Mouse (Mus musculus): ENCODE data around the gene Mkln1. TPM values are rescaled to one million over a fixed set of nuclear protein-coding genes. Genes with fewer than 3 reads are reported as not detected.
"Not testable (repeated sequence)": the region's sequence is repeated elsewhere in the genome, so short reads cannot be mapped to it uniquely, and the experiment has no call there.

Mkln1 gene
- polyA plus RNA-seq, 1 experiment from 2014 or later = 136 TPM

GRCm38 (mm10) chr6:31549361-31550051 lies 151.0 kb downstream of the Mkln1 start:
- Histone ChIP-seq H3K27ac (no peak overlapping the region), H3K9ac (no peak overlapping the region), H3K4me3 (replicated peaks; ENCODE audit: low read length) (no peak overlapping the region), H3K27me3 (ENCODE audit: control insufficient read depth, insufficient read depth, low read length) (no peaks in the 10 kb centered on the region), H3K9me3 (ENCODE audit: control insufficient read depth, low read length) (no peaks in the 10 kb centered on the region), H3K4me2 (replicated peaks) (no peak overlapping the region), H3K4me1 (replicated peaks; ENCODE audit: control insufficient read depth, insufficient read depth, low read length) (peaks cover 18% of the 10 kb centered on the region), H3K36me3 (replicated peaks; ENCODE audit: control insufficient read depth, insufficient read depth) (no peaks in the 10 kb centered on the region)
- no peak for DNase-seq (ENCODE audit: low spot score)
- 50% methylated on average over 5 of the region's 5 CpGs for WGBS
- ATAC-seq (ENCODE audit: low FRiP score) = peak; percentile 46

- H3K4me3 ChIP-seq (replicated peaks; ENCODE audit: low read length) = no peak overlapping the region
Measured at GRCm38 (mm10) chr6:31550876-31551532, 152.5 kb downstream of the Mkln1 start.

GRCm38 (mm10) chr6:31556460-31557100 lies 158.0 kb downstream of the Mkln1 start:
- ATAC-seq (ENCODE audit: low FRiP score) = no peak
- Histone ChIP-seq H3K9ac (no peak overlapping the region), H3K4me3 (replicated peaks; ENCODE audit: low read length) (no peak overlapping the region), H3K9me3 (ENCODE audit: control insufficient read depth, low read length) (no peaks in the 10 kb centered on the region), H3K27me3 (ENCODE audit: control insufficient read depth, insufficient read depth, low read length) (no peaks in the 10 kb centered on the region), H3K36me3 (replicated peaks; ENCODE audit: control insufficient read depth, insufficient read depth) (no peaks in the 10 kb centered on the region), H3K27ac (no peak overlapping the region), H3K4me2 (replicated peaks) (no peak overlapping the region), H3K4me1 (replicated peaks; ENCODE audit: control insufficient read depth, insufficient read depth, low read length) (peaks cover 19% of the 10 kb centered on the region)
- 92% methylated on average over 7 of the region's 7 CpGs for WGBS
- DNase-seq (ENCODE audit: low spot score) = no peak

More at GRCm38 (mm10) chr6:31550876-31551532, 152.5 kb downstream of the Mkln1 start:
- Histone ChIP-seq H3K36me3 (replicated peaks; ENCODE audit: control insufficient read depth, insufficient read depth) (no peaks in the 10 kb centered on the region), H3K27ac (no peak overlapping the region), H3K27me3 (ENCODE audit: control insufficient read depth, insufficient read depth, low read length) (no peaks in the 10 kb centered on the region), H3K9me3 (ENCODE audit: control insufficient read depth, low read length) (no peaks in the 10 kb centered on the region), H3K9ac (no peak overlapping the region), H3K4me2 (replicated peaks) (no peak overlapping the region), H3K4me1 (replicated peaks; ENCODE audit: control insufficient read depth, insufficient read depth, low read length) (peaks cover 18% of the 10 kb centered on the region)
- no peak for ATAC-seq (ENCODE audit: low FRiP score)
- DNase-seq (ENCODE audit: low spot score) = no peak
- WGBS = 74% methylated on average over 22 of the region's 22 CpGs

GRCm38 (mm10) chr6:31560138-31560959 lies 161.8 kb downstream of the Mkln1 start:
- Histone ChIP-seq H3K27me3 (ENCODE audit: control insufficient read depth, insufficient read depth, low read length) (no peaks in the 10 kb centered on the region), H3K9ac (peak overlapping the region; percentile 25; the same call in 1 of the 2 replicates), H3K36me3 (replicated peaks; ENCODE audit: control insufficient read depth, insufficient read depth) (no peaks in the 10 kb centered on the region), H3K4me3 (replicated peaks; ENCODE audit: low read length) (no peak overlapping the region), H3K4me2 (replicated peaks) (peak overlapping the region; percentile 75), H3K9me3 (ENCODE audit: control insufficient read depth, low read length) (no peaks in the 10 kb centered on the region), H3K27ac (no peak overlapping the region), H3K4me1 (replicated peaks; ENCODE audit: control insufficient read depth, insufficient read depth, low read length) (peaks cover 36% of the 10 kb centered on the region)
- no peak for DNase-seq (ENCODE audit: low spot score)
- ATAC-seq (ENCODE audit: low FRiP score) = no peak
- 10% methylated on average over 13 of the region's 13 CpGs for WGBS

GRCm38 (mm10) chr6:31561948-31562347 lies 163.4 kb downstream of the Mkln1 start:
- H3K4me2 ChIP-seq (replicated peaks) = peak overlapping the region; percentile 75
- not testable (repeated sequence) for DNase-seq (ENCODE audit: low spot score); H3K36me3 ChIP-seq (replicated peaks; ENCODE audit: control insufficient read depth, insufficient read depth); H3K9me3 ChIP-seq (ENCODE audit: control insufficient read depth, low read length); H3K27me3 ChIP-seq (ENCODE audit: control insufficient read depth, insufficient read depth, low read length); H3K27ac ChIP-seq; ATAC-seq (ENCODE audit: low FRiP score)
- peak overlapping the region; percentile 90 for H3K4me3 ChIP-seq (replicated peaks; ENCODE audit: low read length)
- 54% methylated on average over 3 of the region's 3 CpGs for WGBS
- 0 out of 2 replicates have a peak overlapping the region, but pooled peaks have one; percentile 91 for H3K9ac ChIP-seq
- peaks cover 37% of the 10 kb centered on the region for H3K4me1 ChIP-seq (replicated peaks; ENCODE audit: control insufficient read depth, insufficient read depth, low read length)

- no peak overlapping the region for H3K27ac ChIP-seq
- H3K36me3 ChIP-seq (replicated peaks; ENCODE audit: control insufficient read depth, insufficient read depth) = no peaks in the 10 kb centered on the region
- peak overlapping the region; percentile 91 for H3K9ac ChIP-seq
- DNase-seq (ENCODE audit: low spot score) (no peak), ATAC-seq (ENCODE audit: low FRiP score) (no peak)
- WGBS = 6% methylated on average over 16 of the region's 16 CpGs
- H3K27me3 ChIP-seq (ENCODE audit: control insufficient read depth, insufficient read depth, low read length) = no peaks in the 10 kb centered on the region
- H3K4me2 ChIP-seq (replicated peaks) = peak overlapping the region; percentile 75
- peaks cover 37% of the 10 kb centered on the region for H3K4me1 ChIP-seq (replicated peaks; ENCODE audit: control insufficient read depth, insufficient read depth, low read length)
- H3K9me3 ChIP-seq (ENCODE audit: control insufficient read depth, low read length) = no peaks in the 10 kb centered on the region
- H3K4me3 ChIP-seq (replicated peaks; ENCODE audit: low read length) = peak overlapping the region; percentile 90
Measured at GRCm38 (mm10) chr6:31562371-31563080, 164.0 kb downstream of the Mkln1 start.

- Histone ChIP-seq H3K9ac (peak within 1 kb of the TSS; percentile 91), H3K4me3 (replicated peaks; ENCODE audit: low read length) (peak within 1 kb of the TSS; percentile 90), H3K36me3 (replicated peaks; ENCODE audit: control insufficient read depth, insufficient read depth) (no peaks in the 10 kb centered on the region), H3K4me1 (replicated peaks; ENCODE audit: control insufficient read depth, insufficient read depth, low read length) (peaks cover 37% of the 10 kb centered on the region), H3K27ac (peak within 1 kb of the TSS; percentile 76), H3K4me2 (replicated peaks) (peak within 1 kb of the TSS; percentile 75), H3K9me3 (ENCODE audit: control insufficient read depth, low read length) (no peaks in the 10 kb centered on the region), H3K27me3 (ENCODE audit: control insufficient read depth, insufficient read depth, low read length) (no peaks in the 10 kb centered on the region)
- DNase-seq (ENCODE audit: low spot score) = peak; percentile 69
- under 1% methylated on average over 75 of the region's 91 CpGs for WGBS
- peak; percentile 89 for ATAC-seq (ENCODE audit: low FRiP score)
Measured at GRCm38 (mm10) chr6:31563235-31564181, 165.0 kb downstream of the Mkln1 start, which contains the start of gene Podxl. TSS of gene Podxl (minus strand) at chr6:31563981.

GRCm38 (mm10) chr6:31564182-31564531 lies 165.6 kb downstream of the Mkln1 start:
- H3K4me2 ChIP-seq (replicated peaks) = peak overlapping the region; percentile 75
- peaks cover 37% of the 10 kb centered on the region for H3K4me1 ChIP-seq (replicated peaks; ENCODE audit: control insufficient read depth, insufficient read depth, low read length)
- 0 out of 2 replicates have a peak overlapping the region, but pooled peaks have one; percentile 76 for H3K27ac ChIP-seq
- no peaks in the 10 kb centered on the region for H3K9me3 ChIP-seq (ENCODE audit: control insufficient read depth, low read length)
- DNase-seq (ENCODE audit: low spot score) = no peak
- no peak; the same call in 1 of the 2 replicates for ATAC-seq (ENCODE audit: low FRiP score)
- H3K9ac ChIP-seq = peak overlapping the region; percentile 91
- H3K27me3 ChIP-seq (ENCODE audit: control insufficient read depth, insufficient read depth, low read length) = no peaks in the 10 kb centered on the region
- 0% methylated on average over 18 of the region's 18 CpGs for WGBS
- H3K4me3 ChIP-seq (replicated peaks; ENCODE audit: low read length) = peak overlapping the region; percentile 90
- H3K36me3 ChIP-seq (replicated peaks; ENCODE audit: control insufficient read depth, insufficient read depth) = no peaks in the 10 kb centered on the region

All from hindbrain, embryonic 14.5 days (tissue).